In genomic region chr7:119363552-119364267, GRCm38 (mm10) we compare ENCODE assay signal across 9 mouse cellular contexts.
DNase-seq lines count a peak whose midpoint lies in the region; ATAC-seq lines count a peak whose summit lies in the region.
"Had no signal": no experiment of that assay in that cellular context is flagged by ENCODE, and none has a peak within 500 bp of the region (broad histone marks: within the 10 kb centered on the region; RNA-seq: fewer than 3 reads in every experiment).

No protein-coding gene starts in this region.

- H3K9me3 ChIP-seq in limb, embryonic 11.5 days (ENCODE audit: control insufficient read depth, low read length), result no peaks in the 10 kb centered on the region
- no peaks in the 10 kb centered on the region for H3K9me3 ChIP-seq in limb, embryonic 10.5 days (replicated peaks)
- H3K9me3 ChIP-seq in hindbrain, embryonic 10.5 days, result no peaks in the 10 kb centered on the region
- no peaks in the 10 kb centered on the region for H3K9me3 ChIP-seq in midbrain, embryonic 13.5 days
- no peaks in the 10 kb centered on the region for H3K9me3 ChIP-seq in intestine, embryonic 15.5 days

- H3K4me2 ChIP-seq in limb, embryonic 11.5 days (ENCODE audit: low read depth, severe bottlenecking), result no peak overlapping the region
- no peak overlapping the region for H3K4me2 ChIP-seq in midbrain, embryonic 13.5 days (replicated peaks)
- no peak overlapping the region for H3K4me2 ChIP-seq in intestine, embryonic 15.5 days (replicated peaks)

- WGBS in limb, embryonic 11.5 days, result 62% methylated on average over 5 of the region's 5 CpGs
- 70% methylated on average over 5 of the region's 5 CpGs for WGBS in limb, embryonic 10.5 days
- 57% methylated on average over 5 of the region's 5 CpGs for WGBS in hindbrain, embryonic 10.5 days
- WGBS in midbrain, embryonic 13.5 days, result 33% methylated on average over 5 of the region's 5 CpGs
- 72% methylated on average over 5 of the region's 5 CpGs for WGBS in intestine, embryonic 15.5 days

- no peak for DNase-seq in limb, embryonic 11.5 days (ENCODE audit: low spot score)
- no peak for DNase-seq in limb, embryonic 10.5 days (ENCODE audit: low spot score)
- DNase-seq in hindbrain, embryonic 10.5 days (ENCODE audit: low spot score), result peak; percentile 15
- DNase-seq in kidney, postnatal 36 days, result no peak
- no peak for DNase-seq in heart, adult 9 months (ENCODE audit: low spot score in 2 of 2)
- DNase-seq: kidney, adult 18-20 months had no signal

- no peak overlapping the region for H3K4me3 ChIP-seq in limb, embryonic 11.5 days (ENCODE audit: low read depth, low read length)
- H3K4me3 ChIP-seq in limb, embryonic 10.5 days, result no peak overlapping the region
- no peak overlapping the region for H3K4me3 ChIP-seq in hindbrain, embryonic 10.5 days
- H3K4me3 ChIP-seq in midbrain, embryonic 13.5 days (replicated peaks), result no peak overlapping the region
- no peak overlapping the region for H3K4me3 ChIP-seq in intestine, embryonic 15.5 days (replicated peaks)

- no peak overlapping the region for H3K27ac ChIP-seq in limb, embryonic 11.5 days (replicated peaks; ENCODE audit: low read depth, low read length)
- no peak overlapping the region for H3K27ac ChIP-seq in limb, embryonic 10.5 days
- no peak overlapping the region for H3K27ac ChIP-seq in hindbrain, embryonic 10.5 days
- H3K27ac ChIP-seq in midbrain, embryonic 13.5 days, result peak overlapping the region; percentile 59
- H3K27ac ChIP-seq in intestine, embryonic 15.5 days, result no peak overlapping the region

- H3K27me3 ChIP-seq in limb, embryonic 11.5 days (ENCODE audit: control insufficient read depth, insufficient read depth, low read length), result no peaks in the 10 kb centered on the region
- no peaks in the 10 kb centered on the region for H3K27me3 ChIP-seq in limb, embryonic 10.5 days (ENCODE audit: low read depth, poor library complexity, severe bottlenecking)
- no peaks in the 10 kb centered on the region for H3K27me3 ChIP-seq in hindbrain, embryonic 10.5 days (ENCODE audit: insufficient read depth, poor library complexity, severe bottlenecking)
- H3K27me3 ChIP-seq in midbrain, embryonic 13.5 days, result no peaks in the 10 kb centered on the region
- H3K27me3 ChIP-seq in intestine, embryonic 15.5 days (replicated peaks), result no peaks in the 10 kb centered on the region

- no peaks in the 10 kb centered on the region for H3K4me1 ChIP-seq in limb, embryonic 11.5 days (ENCODE audit: control insufficient read depth, insufficient read depth, low read length)
- no peaks in the 10 kb centered on the region for H3K4me1 ChIP-seq in limb, embryonic 10.5 days
- 0 out of 2 replicates have a peak, but pooled peaks cover 5% of the 10 kb centered on the region for H3K4me1 ChIP-seq in hindbrain, embryonic 10.5 days (replicated peaks)
- peaks cover 30% of the 10 kb centered on the region for H3K4me1 ChIP-seq in midbrain, embryonic 13.5 days (replicated peaks)
- H3K4me1 ChIP-seq in intestine, embryonic 15.5 days (replicated peaks), result no peaks in the 10 kb centered on the region

- no peaks in the 10 kb centered on the region for H3K36me3 ChIP-seq in limb, embryonic 11.5 days (ENCODE audit: control insufficient read depth, insufficient read depth, low read length)
- no peaks in the 10 kb centered on the region for H3K36me3 ChIP-seq in limb, embryonic 10.5 days
- no peaks in the 10 kb centered on the region for H3K36me3 ChIP-seq in hindbrain, embryonic 10.5 days
- no peaks in the 10 kb centered on the region for H3K36me3 ChIP-seq in midbrain, embryonic 13.5 days
- no peaks in the 10 kb centered on the region for H3K36me3 ChIP-seq in intestine, embryonic 15.5 days

- H3K9ac ChIP-seq in limb, embryonic 11.5 days (ENCODE audit: low read length), result no peak overlapping the region
- no peak overlapping the region for H3K9ac ChIP-seq in midbrain, embryonic 13.5 days (replicated peaks)
- H3K9ac ChIP-seq in intestine, embryonic 15.5 days, result no peak overlapping the region

- ATAC-seq in limb, embryonic 11.5 days (ENCODE audit: insufficient number of reproducible peaks, low FRiP score, low TSS enrichment, low read depth), result peak; percentile 51
- ATAC-seq in midbrain, embryonic 13.5 days, result peak; percentile 91
- ATAC-seq in intestine, embryonic 15.5 days, result no peak
- ATAC-seq: CD4-positive, CD25-positive, alpha-beta regulatory T cell, adult 4 months had no signal
